Mouse (Mus musculus): ENCODE results near the gene Gimd1. TPM values are rescaled to one million over a fixed set of nuclear protein-coding genes. Genes with fewer than 3 reads are reported as not detected.

The Gimd1 gene
- 0.32 and 0.66 TPM in 2 replicates for polyA plus RNA-seq (2012; rRNA removed)

GRCm38 (mm10) chr3:132629601-132630239 lies at the start of gene Gimd1:
Gimd1 (plus strand) TSS chr3:132629820.

GRCm38 (mm10) chr3:132683447-132684230 lies 54.0 kb downstream of the Gimd1 start, which contains the start of gene Tbck:
Tbck (plus strand) TSS chr3:132684144.

GRCm38 (mm10) chr3:132684231-132684928 lies 54.8 kb downstream of the Gimd1 start, which contains the start of gene Aimp1:
Aimp1 (minus strand) TSS chr3:132684370.

Other genes with a start within 250 kb of the Gimd1 start
- 6.0 and 7.4 TPM in 2 replicates for gene Tbck, start 54.3 kb downstream of the Gimd1 start, polyA plus RNA-seq (2012; rRNA removed)
- gene Aimp1, start 54.5 kb downstream of the Gimd1 start, polyA plus RNA-seq (2012; rRNA removed), result 101 and 131 TPM in 2 replicates

Data from central nervous system, embryonic 11.5 days (tissue).